Mouse (Mus musculus): ENCODE results near the gene Abcf2. TPM values are rescaled to one million over a fixed set of nuclear protein-coding genes. Genes with fewer than 3 reads are reported as not detected.
"Not testable (repeated sequence)": the region's sequence is repeated elsewhere in the genome, so short reads cannot be mapped to it uniquely, and the experiment has no call there.

Gene Abcf2
- polyA plus RNA-seq, 1 experiment from 2014 or later = 82.7 TPM

GRCm38 (mm10) chr5:24556709-24557108 is 20.6 kb downstream of the Abcf2 start, which contains the start of gene 4931409K22Rik:
4931409K22Rik (minus strand) TSS chr5:24556809.
- 73% methylated on average over 2 of the region's 2 CpGs for WGBS
- H3K36me3 ChIP-seq (ENCODE audit: control insufficient read depth, insufficient read depth, low read length) = no peaks in the 10 kb centered on the region

GRCm38 (mm10) chr5:24555335-24555734 is 21.9 kb downstream of the Abcf2 start:
- ATAC-seq; H3K9ac ChIP-seq (ENCODE audit: low read depth, low read length); H3K27ac ChIP-seq (ENCODE audit: low read length); H3K36me3 ChIP-seq (ENCODE audit: control insufficient read depth, insufficient read depth, low read length); H3K9me3 ChIP-seq (ENCODE audit: control insufficient read depth, low read length); H3K4me3 ChIP-seq (ENCODE audit: low read length); H3K4me1 ChIP-seq (ENCODE audit: control insufficient read depth, insufficient read depth, low read length); H3K4me2 ChIP-seq (ENCODE audit: low read depth, low read length); H3K27me3 ChIP-seq (replicated peaks; ENCODE audit: control insufficient read depth, insufficient read depth, low read length): not testable (repeated sequence)
- WGBS = 93% methylated on average over 7 of the region's 7 CpGs

More at GRCm38 (mm10) chr5:24556709-24557108, 20.6 kb downstream of the Abcf2 start, which contains the start of gene 4931409K22Rik:
- Histone ChIP-seq H3K4me2 (ENCODE audit: low read depth, low read length) (no peak within 1 kb of the TSS), H3K27ac (ENCODE audit: low read length) (no peak within 1 kb of the TSS), H3K27me3 (replicated peaks; ENCODE audit: control insufficient read depth, insufficient read depth, low read length) (no peaks in the 10 kb centered on the region), H3K4me1 (ENCODE audit: control insufficient read depth, insufficient read depth, low read length) (no peaks in the 10 kb centered on the region), H3K9ac (ENCODE audit: low read depth, low read length) (no peak within 1 kb of the TSS), H3K4me3 (ENCODE audit: low read length) (no peak within 1 kb of the TSS), H3K9me3 (ENCODE audit: control insufficient read depth, low read length) (no peaks in the 10 kb centered on the region)
- no peak for ATAC-seq

- WGBS = 70% methylated on average over 5 of the region's 5 CpGs
- H3K9me3 ChIP-seq (ENCODE audit: control insufficient read depth, low read length) = no peaks in the 10 kb centered on the region
- H3K27ac ChIP-seq (ENCODE audit: low read length) = no peak overlapping the region
- no peak overlapping the region for H3K4me3 ChIP-seq (ENCODE audit: low read length)
- H3K36me3 ChIP-seq (ENCODE audit: control insufficient read depth, insufficient read depth, low read length) = no peaks in the 10 kb centered on the region
- H3K4me2 ChIP-seq (ENCODE audit: low read depth, low read length) = no peak overlapping the region
- no peaks in the 10 kb centered on the region for H3K27me3 ChIP-seq (replicated peaks; ENCODE audit: control insufficient read depth, insufficient read depth, low read length)
- ATAC-seq = no peak
- H3K9ac ChIP-seq (ENCODE audit: low read depth, low read length) = no peak overlapping the region
- peaks cover 7% of the 10 kb centered on the region for H3K4me1 ChIP-seq (ENCODE audit: control insufficient read depth, insufficient read depth, low read length)
These were observed 23.5 kb downstream of the Abcf2 start for GRCm38 (mm10) chr5:24553621-24554244.

GRCm38 (mm10) chr5:24551317-24551688 is 26.0 kb downstream of the Abcf2 start:
- H3K4me2 ChIP-seq (ENCODE audit: low read depth, low read length) = peak overlapping the region; percentile 44
- H3K27ac ChIP-seq (ENCODE audit: low read length) = no peak overlapping the region
- H3K4me1 ChIP-seq (ENCODE audit: control insufficient read depth, insufficient read depth, low read length) = peaks cover 7% of the 10 kb centered on the region
- no peak overlapping the region for H3K4me3 ChIP-seq (ENCODE audit: low read length)
- no peaks in the 10 kb centered on the region for H3K9me3 ChIP-seq (ENCODE audit: control insufficient read depth, low read length)
- 0 out of 2 replicates have a peak overlapping the region, but pooled peaks have one; percentile 6 for H3K9ac ChIP-seq (ENCODE audit: low read depth, low read length)
- no peak; the same call in 1 of the 2 replicates for ATAC-seq
- H3K27me3 ChIP-seq (replicated peaks; ENCODE audit: control insufficient read depth, insufficient read depth, low read length) = no peaks in the 10 kb centered on the region
- no peaks in the 10 kb centered on the region for H3K36me3 ChIP-seq (ENCODE audit: control insufficient read depth, insufficient read depth, low read length)
- 48% methylated on average over 2 of the region's 2 CpGs for WGBS

- Histone ChIP-seq H3K27me3 (replicated peaks; ENCODE audit: control insufficient read depth, insufficient read depth, low read length) (no peaks in the 10 kb centered on the region), H3K4me2 (ENCODE audit: low read depth, low read length) (peak overlapping the region; percentile 44), H3K4me1 (ENCODE audit: control insufficient read depth, insufficient read depth, low read length) (peaks cover 7% of the 10 kb centered on the region), H3K9me3 (ENCODE audit: control insufficient read depth, low read length) (no peaks in the 10 kb centered on the region), H3K9ac (ENCODE audit: low read depth, low read length) (0 out of 2 replicates have a peak overlapping the region, but pooled peaks have one; percentile 6), H3K27ac (ENCODE audit: low read length) (no peak overlapping the region), H3K36me3 (ENCODE audit: control insufficient read depth, insufficient read depth, low read length) (no peaks in the 10 kb centered on the region), H3K4me3 (ENCODE audit: low read length) (no peak overlapping the region)
- WGBS = 28% methylated on average over 26 of the region's 26 CpGs
- peak; percentile 55 for ATAC-seq
These were observed 26.5 kb downstream of the Abcf2 start for GRCm38 (mm10) chr5:24550598-24551316.

GRCm38 (mm10) chr5:24542643-24543042 is 34.6 kb downstream of the Abcf2 start:
- Histone ChIP-seq H3K4me3 (ENCODE audit: low read length) (no peak overlapping the region), H3K4me2 (ENCODE audit: low read depth, low read length) (no peak overlapping the region), H3K9ac (ENCODE audit: low read depth, low read length) (no peak overlapping the region), H3K27ac (ENCODE audit: low read length) (no peak overlapping the region), H3K27me3 (replicated peaks; ENCODE audit: control insufficient read depth, insufficient read depth, low read length) (0 out of 2 replicates have a peak, but pooled peaks cover 4% of the 10 kb centered on the region), H3K4me1 (ENCODE audit: control insufficient read depth, insufficient read depth, low read length) (peaks cover 12% of the 10 kb centered on the region), H3K9me3 (ENCODE audit: control insufficient read depth, low read length) (no peaks in the 10 kb centered on the region), H3K36me3 (ENCODE audit: control insufficient read depth, insufficient read depth, low read length) (no peaks in the 10 kb centered on the region)
- WGBS = 81% methylated on average over 7 of the region's 7 CpGs
- no peak for ATAC-seq

- Histone ChIP-seq H3K4me1 (ENCODE audit: control insufficient read depth, insufficient read depth, low read length) (peaks cover 12% of the 10 kb centered on the region), H3K9ac (ENCODE audit: low read depth, low read length) (no peak overlapping the region)
- no peak for ATAC-seq
These were observed 36.1 kb downstream of the Abcf2 start for GRCm38 (mm10) chr5:24541144-24541569.

GRCm38 (mm10) chr5:24540387-24541143 is 36.7 kb downstream of the Abcf2 start, which contains the start of gene Asb10:
Asb10 (minus strand) TSS chr5:24540978.
- Histone ChIP-seq H3K27ac (ENCODE audit: low read length) (no peak within 1 kb of the TSS; the same call in 1 of the 2 replicates), H3K36me3 (ENCODE audit: control insufficient read depth, insufficient read depth, low read length) (no peaks in the 10 kb centered on the region), H3K4me1 (ENCODE audit: control insufficient read depth, insufficient read depth, low read length) (peaks cover 12% of the 10 kb centered on the region), H3K27me3 (replicated peaks; ENCODE audit: control insufficient read depth, insufficient read depth, low read length) (0 out of 2 replicates have a peak, but pooled peaks cover 4% of the 10 kb centered on the region), H3K4me2 (ENCODE audit: low read depth, low read length) (peak within 1 kb of the TSS; percentile 45), H3K9ac (ENCODE audit: low read depth, low read length) (peak within 1 kb of the TSS; percentile 39; the same call in 1 of the 2 replicates), H3K9me3 (ENCODE audit: control insufficient read depth, low read length) (no peaks in the 10 kb centered on the region), H3K4me3 (ENCODE audit: low read length) (peak within 1 kb of the TSS; percentile 14; the same call in 1 of the 2 replicates)
- whole genome bisulfite sequencing = 19% methylated on average over 14 of the region's 14 CpGs
- peak; percentile 40 for ATAC-seq

More at GRCm38 (mm10) chr5:24541144-24541569, 36.1 kb downstream of the Abcf2 start:
- Histone ChIP-seq H3K4me3 (ENCODE audit: low read length) (peak overlapping the region; percentile 14; the same call in 1 of the 2 replicates), H3K4me2 (ENCODE audit: low read depth, low read length) (peak overlapping the region; percentile 45), H3K27ac (ENCODE audit: low read length) (no peak overlapping the region), H3K9me3 (ENCODE audit: control insufficient read depth, low read length) (no peaks in the 10 kb centered on the region), H3K36me3 (ENCODE audit: control insufficient read depth, insufficient read depth, low read length) (no peaks in the 10 kb centered on the region), H3K27me3 (replicated peaks; ENCODE audit: control insufficient read depth, insufficient read depth, low read length) (0 out of 2 replicates have a peak, but pooled peaks cover 4% of the 10 kb centered on the region)
- WGBS = 17% methylated on average over 6 of the region's 6 CpGs
